Mouse (Mus musculus) CH12.LX (cell line): ENCODE measurements at regions not wholly inside any gene's neighbourhood (a gene's known extent, or its start where the extent isn't known, plus 50 kb on each side); places are given as distances from the start of the nearest gene placed in this dataset.

Source experiments
- DNase-seq: peaks from one replicate; pipeline ENCODE4 v3.0.0-alpha.2; 2013; ENCODE audit errors: extremely low read depth
- H3K27ac ChIP-seq: 2 replicates; pipeline ENCODE4 v1.5.1; 2012; ENCODE audit warnings: low read depth, mild to moderate bottlenecking, control low read depth, moderate library complexity; ENCODE audit not compliant: insufficient read depth
- H3K27me3 ChIP-seq: replicated peaks from 2 replicates; pipeline ENCODE3; 2012; ENCODE audit warnings: inconsistent platforms
- H3K36me3 ChIP-seq, 2 experiments: replicated peaks in 1 of 2; 2 replicates each; pipeline versions ENCODE3 to v1.6.1; 2012; ENCODE audit warnings: inconsistent platforms in 1 of 2, low read length in 1 of 2, mild to moderate bottlenecking in 1 of 2, mixed read lengths in 1 of 2, moderate library complexity in 1 of 2; ENCODE audit not compliant: control insufficient read depth in 1 of 2, insufficient read depth in 1 of 2
- H3K4me1 ChIP-seq, 2 experiments: 2 replicates each; pipeline ENCODE4 v1.6.1; 2012; ENCODE audit warnings: inconsistent platforms in 1 of 2, moderate library complexity in 1 of 2; ENCODE audit not compliant: insufficient read depth in 2 of 2, control insufficient read depth in 1 of 2
- H3K4me2 ChIP-seq: 2 replicates; pipeline ENCODE4 v1.6.1; 2012; ENCODE audit warnings: low read depth, mild to moderate bottlenecking, control low read depth; ENCODE audit not compliant: poor library complexity, insufficient read depth, severe bottlenecking
- H3K4me3 ChIP-seq, 3 experiments: fragments of 150-350 bp in 1 of 3; sonication (generic) in 1 of 3; replicated peaks in 1 of 3; 2 replicates each; pipeline versions ENCODE3 to v1.5.1; 2011 to 2012; ENCODE audit warnings: low read depth in 2 of 3, low read length in 2 of 3, mild to moderate bottlenecking in 2 of 3, moderate library complexity in 2 of 3, control low read depth in 1 of 3, improper control_type of control experiment in 1 of 3, inconsistent platforms in 1 of 3, mixed read lengths in 1 of 3; ENCODE audit not compliant: poor library complexity in 1 of 3
- H3K79me2 ChIP-seq: replicated peaks from 2 replicates; pipeline ENCODE4 v1.6.1; 2012; ENCODE audit warnings: mild to moderate bottlenecking, moderate library complexity; ENCODE audit not compliant: control insufficient read depth, poor library complexity, insufficient read depth, severe bottlenecking; ENCODE audit errors: extremely low read depth
- H3K9ac ChIP-seq: 2 replicates; pipeline ENCODE4 v1.6.1; 2012; ENCODE audit warnings: low read depth, mild to moderate bottlenecking, control low read depth, moderate library complexity; ENCODE audit not compliant: insufficient read depth
- H3K9me3 ChIP-seq: replicated peaks from 2 replicates; pipeline ENCODE3; 2012; ENCODE audit warnings: low read length, inconsistent platforms, mixed read lengths
- BHLHE40 ChIP-seq: IDR thresholded peaks from 2 replicates; pipeline ENCODE4 v1.6.1; 2011; ENCODE audit warnings: mild to moderate bottlenecking, low read depth, low read length, improper control_type of control experiment
- CTCF ChIP-seq, 2 experiments: IDR thresholded peaks in 1 of 2; conservative IDR thresholded peaks in 1 of 2; 2 replicates each; pipeline ENCODE4 v1.5.1; 2011 to 2012; ENCODE audit warnings: low read depth in 2 of 2, low read length in 2 of 2, improper control_type of control experiment in 1 of 2, inconsistent platforms in 1 of 2, mild to moderate bottlenecking in 1 of 2, moderate library complexity in 1 of 2
- ELF1 ChIP-seq: IDR thresholded peaks from 2 replicates; pipeline ENCODE4 v1.6.1; 2014; ENCODE audit warnings: low read depth, mild to moderate bottlenecking, inconsistent platforms, low read length, improper control_type of control experiment
- ETS1 ChIP-seq: conservative IDR thresholded peaks from 2 replicates; pipeline ENCODE4 v1.6.1; 2012; ENCODE audit warnings: low read depth, mild to moderate bottlenecking, inconsistent platforms, low read length, improper control_type of control experiment, moderate library complexity
- GABPA ChIP-seq: IDR thresholded peaks from 2 replicates; pipeline ENCODE4 v1.6.1; 2012; ENCODE audit warnings: low read depth, low read length, improper control_type of control experiment, inconsistent platforms; ENCODE audit not compliant: insufficient replicate concordance
- HCFC1 ChIP-seq: IDR thresholded peaks from 2 replicates; pipeline ENCODE4 v1.6.1; 2012; ENCODE audit warnings: low read depth, mild to moderate bottlenecking, inconsistent platforms, low read length, improper control_type of control experiment
- IRF4 ChIP-seq: IDR thresholded peaks from 2 replicates; pipeline ENCODE4 v1.6.1; 2014; ENCODE audit warnings: low read depth, mild to moderate bottlenecking, inconsistent platforms, low read length, improper control_type of control experiment
- KAT2A ChIP-seq: IDR thresholded peaks from 2 replicates; pipeline ENCODE4 v1.6.1; 2012; ENCODE audit warnings: low read length, improper control_type of control experiment, inconsistent platforms; ENCODE audit not compliant: insufficient replicate concordance
- MXI1 ChIP-seq: IDR thresholded peaks from 2 replicates; pipeline ENCODE4 v1.6.1; 2011; ENCODE audit warnings: mild to moderate bottlenecking, low read depth, low read length, improper control_type of control experiment
- MYC ChIP-seq: IDR thresholded peaks from 2 replicates; pipeline ENCODE4 v1.6.1; 2011; ENCODE audit warnings: low read depth, mild to moderate bottlenecking, improper control_type of control experiment, low read length
- NRF1 ChIP-seq: IDR thresholded peaks from 2 replicates; pipeline ENCODE4 v1.6.1; 2014; ENCODE audit warnings: low read depth, mild to moderate bottlenecking, inconsistent platforms, low read length, improper control_type of control experiment, moderate library complexity
- POLR2A ChIP-seq: IDR thresholded peaks from 2 replicates; pipeline ENCODE4 v1.6.1; 2011; ENCODE audit warnings: low read depth, mild to moderate bottlenecking, improper control_type of control experiment, low read length
- RAD21 ChIP-seq: IDR thresholded peaks from 2 replicates; pipeline ENCODE4 v1.6.1; 2011; ENCODE audit warnings: low read depth, mild to moderate bottlenecking, low read length, improper control_type of control experiment, moderate library complexity
- RCOR1 ChIP-seq: conservative IDR thresholded peaks from 2 replicates; pipeline ENCODE4 v1.6.1; 2012; ENCODE audit warnings: low read depth, mild to moderate bottlenecking, inconsistent platforms, low read length, improper control_type of control experiment
- SMC3 ChIP-seq: IDR thresholded peaks from 2 replicates; pipeline ENCODE4 v1.6.1; 2011; ENCODE audit warnings: low read depth, low read length, improper control_type of control experiment
- TBP ChIP-seq: conservative IDR thresholded peaks from 2 replicates; pipeline ENCODE4 v1.6.1; 2011; ENCODE audit warnings: low read depth, low read length, improper control_type of control experiment
- TCF12 ChIP-seq: IDR thresholded peaks from 2 replicates; pipeline ENCODE4 v1.6.1; 2014; ENCODE audit warnings: low read depth, mild to moderate bottlenecking, inconsistent platforms, low read length, improper control_type of control experiment
- UBTF ChIP-seq: IDR thresholded peaks from 2 replicates; pipeline ENCODE4 v1.6.1; 2012; ENCODE audit warnings: low read depth, mild to moderate bottlenecking, inconsistent platforms, low read length, improper control_type of control experiment, moderate library complexity
- USF2 ChIP-seq: conservative IDR thresholded peaks from 2 replicates; pipeline ENCODE4 v1.6.1; 2011; ENCODE audit warnings: low read depth, low read length, improper control_type of control experiment
- ZC3H11A ChIP-seq: IDR thresholded peaks from 2 replicates; pipeline ENCODE4 v1.6.1; 2012; ENCODE audit warnings: low read depth, mild to moderate bottlenecking, inconsistent platforms, low read length, improper control_type of control experiment
- ZKSCAN1 ChIP-seq: IDR thresholded peaks from 2 replicates; pipeline ENCODE4 v1.6.1; 2012; ENCODE audit warnings: low read depth, inconsistent platforms, low read length, improper control_type of control experiment, borderline replicate concordance
- ZMIZ1 ChIP-seq: IDR thresholded peaks from 2 replicates; pipeline ENCODE4 v1.6.1; 2012; ENCODE audit warnings: low read depth, mild to moderate bottlenecking, inconsistent platforms, low read length, improper control_type of control experiment
- dilution Hi-C: fragments of 300-500 bp; cut with MboI; formaldehyde crosslinking; loops from 2 replicates; pipeline ENCODE4 v1.14.3; 2020; ENCODE audit warnings: low sequenced_read_pairs; ENCODE audit not compliant: extremely low pct_unique_long_range_greater_than_20kb, extremely low pct_ligation_motif_present
- in situ Hi-C: fragments of 300-500 bp; cut with MboI; formaldehyde crosslinking; loops from 3 replicates; pipeline ENCODE4 v1.14.3; 2019; ENCODE audit warnings: low sequenced_read_pairs, low pct_ligation_motif_present, low pct_unique_long_range_greater_than_20kb, mixed read lengths

- in situ Hi-C loops, result no loop called here
- H3K4me3 ChIP-seq, result no peak overlapping the region
- no peaks in the 10 kb centered on the region for H3K27me3 ChIP-seq
- H3K4me2 ChIP-seq, result no peak overlapping the region
- H3K9me3 ChIP-seq, result peaks cover 49% of the 10 kb centered on the region
- H3K36me3 ChIP-seq, result no peaks in the 10 kb centered on the region
- H3K9ac ChIP-seq, result no peak overlapping the region
- no peaks in the 10 kb centered on the region for H3K79me2 ChIP-seq
- no peaks in the 10 kb centered on the region for H3K4me1 ChIP-seq
- DNase-seq, result no peak
- dilution Hi-C loops, result no loop called here
- TF ChIP-seq KAT2A, result no peak
- TF ChIP-seq ZMIZ1, result no peak
- TF ChIP-seq ZKSCAN1, result no peak
- no peak for TF ChIP-seq IRF4
- no peak overlapping the region for H3K27ac ChIP-seq
These were observed 313.5 kb upstream of the Arrdc4 start for GRCm38 (mm10) chr7:69062506-69062905.

GRCm38 (mm10) chr7:69062094-69062493 is 313.1 kb upstream of the Arrdc4 start:
- H3K4me3 ChIP-seq, result no peak overlapping the region
- TF ChIP-seq ZMIZ1 (no peak), BHLHE40 (no peak), RCOR1 (no peak), MXI1 (no peak), ELF1 (no peak), SMC3 (no peak), ZKSCAN1 (no peak), GABPA (no peak), POLR2A (no peak), ZC3H11A (no peak), UBTF (no peak), ETS1 (no peak), HCFC1 (no peak)
- dilution Hi-C loops, result no loop called here
- in situ Hi-C loops, result no loop called here
- no peak for DNase-seq
- H3K79me2 ChIP-seq, result no peaks in the 10 kb centered on the region
- H3K36me3 ChIP-seq, result no peaks in the 10 kb centered on the region
- no peak overlapping the region for H3K9ac ChIP-seq
- peaks cover 52% of the 10 kb centered on the region for H3K9me3 ChIP-seq
- H3K27me3 ChIP-seq, result no peaks in the 10 kb centered on the region
- no peaks in the 10 kb centered on the region for H3K4me1 ChIP-seq
- no peak overlapping the region for H3K4me2 ChIP-seq
- no peak overlapping the region for H3K27ac ChIP-seq

- Histone ChIP-seq H3K36me3 (no peaks in the 10 kb centered on the region), H3K4me2 (no peak overlapping the region), H3K4me3 (no peak overlapping the region), H3K4me1 (no peaks in the 10 kb centered on the region), H3K27me3 (no peaks in the 10 kb centered on the region), H3K79me2 (no peaks in the 10 kb centered on the region), H3K9ac (no peak overlapping the region), H3K9me3 (peaks cover 58% of the 10 kb centered on the region), H3K27ac (no peak overlapping the region)
- TF ChIP-seq BHLHE40 (no peak), ETS1 (no peak), SMC3 (no peak), CTCF (conservative IDR thresholded peaks at IDR 0.05 in 1 of 2, IDR thresholded peaks at IDR 0.05 in 1 of 2; ENCODE audit: low read depth in 2 of 2, low read length in 2 of 2) (no peak), TBP (no peak), UBTF (no peak), MXI1 (no peak), ZMIZ1 (no peak), ZKSCAN1 (no peak), HCFC1 (no peak), NRF1 (no peak), TCF12 (no peak), MYC (no peak), RAD21 (no peak), KAT2A (no peak), USF2 (no peak)
- DNase-seq, result no peak
- in situ Hi-C loops (no loop called here), dilution Hi-C loops (no loop called here)
These were observed 312.2 kb upstream of the Arrdc4 start for GRCm38 (mm10) chr7:69061242-69061641.
